Mouse (Mus musculus) cerebellum, adult 9-11 months (tissue): Measurements from ENCODE around the gene Tcn2.

ENCODE experiments used
- DNase-seq: peaks from one replicate; pipeline ENCODE4 v3.0.0; 2022

The Tcn2 gene

DNA sequence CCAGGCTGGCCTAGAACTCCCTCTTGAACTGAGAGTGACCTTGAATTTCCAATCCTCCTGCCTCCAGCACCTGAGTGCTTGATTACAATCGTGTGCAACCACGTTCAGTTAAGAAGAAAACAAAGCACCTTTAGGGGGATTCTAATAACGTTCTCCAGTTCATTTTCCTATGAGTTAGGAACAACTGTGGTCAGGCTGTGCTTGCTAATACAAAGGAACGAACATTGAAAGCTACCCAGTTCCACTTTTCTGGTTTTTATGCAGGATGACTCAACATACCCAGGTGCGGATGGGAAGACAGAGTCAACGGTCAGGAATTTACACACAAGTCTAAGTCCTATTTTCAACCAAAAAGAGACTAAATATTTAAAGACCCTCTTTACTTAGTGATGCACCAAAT, 38.0 kb downstream of the Tcn2 start:
- no peak for DNase-seq

DNA sequence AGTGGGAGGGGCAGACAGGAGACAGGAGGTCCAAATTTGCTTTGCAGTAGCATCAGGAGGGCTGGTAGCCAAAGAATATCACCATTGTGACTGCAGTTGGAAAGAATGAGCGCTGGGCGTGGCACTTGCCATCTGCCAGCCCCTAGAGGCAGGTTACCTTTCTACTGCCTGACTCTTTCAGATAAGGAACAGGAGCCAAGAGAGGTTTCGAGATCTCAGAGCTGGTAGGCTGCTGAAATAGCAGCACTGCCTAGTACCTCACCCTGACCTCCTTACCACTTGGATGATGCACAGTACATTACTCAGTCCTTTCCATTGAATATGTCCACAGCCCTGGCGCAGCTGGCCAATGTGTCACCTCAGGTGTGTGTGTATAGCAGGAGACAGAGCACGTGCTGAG, 44.6 kb downstream of the Tcn2 start:
- peak; percentile 56 for DNase-seq

DNA sequence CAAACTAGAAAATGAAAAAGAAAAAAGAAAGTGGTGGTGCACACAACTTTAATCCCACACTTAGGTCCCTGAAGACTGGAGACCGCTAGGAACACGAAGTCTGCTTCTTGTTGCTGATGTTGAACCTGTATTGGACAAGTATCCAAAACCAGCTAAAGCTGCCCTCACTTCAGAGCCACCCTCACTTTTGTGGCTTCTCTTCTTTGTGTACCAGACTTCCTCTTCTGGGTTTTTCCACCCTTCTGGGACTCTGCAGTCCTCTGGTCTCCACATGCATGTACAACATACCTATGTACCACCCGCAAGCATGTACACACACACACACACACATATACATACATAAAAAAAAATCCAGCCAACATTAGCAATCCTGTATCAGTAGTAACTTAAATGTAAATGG, 48.2 kb downstream of the Tcn2 start:
- no peak for DNase-seq

- peak; percentile 75 for DNase-seq
These were observed 52.1 kb downstream of the Tcn2 start for GRCm38 (mm10) chr11:3879836-3880235.

- DNase-seq = no peak
These were observed 53.3 kb downstream of the Tcn2 start for GRCm38 (mm10) chr11:3878660-3879059.

- peak; percentile 65 for DNase-seq
These were observed 55.5 kb downstream of the Tcn2 start for GRCm38 (mm10) chr11:3876419-3876818.
